Mouse (Mus musculus): ENCODE results near the gene Hao2.

- no peak for TF ChIP-seq CTCF (IDR thresholded peaks at IDR 0.05; ENCODE audit: low read depth, low read length)
- no peak for TF ChIP-seq POLR2A (IDR thresholded peaks at IDR 0.05; ENCODE audit: extremely low read depth, insufficient read depth, low read length)
Measured at GRCm38 (mm10) chr3:98916856-98917255, 23.8 kb upstream of the Hao2 start.

Measured in liver, adult 2 months (tissue).